Mouse (Mus musculus) cerebellum, adult (tissue): ENCODE results near the gene Stac.

ENCODE experiments used
- ATAC-seq: cut with Nextera tagmentation; 2 replicates; pipeline ENCODE4 v1.9.2; 2017; ENCODE audit warnings: mild to moderate bottlenecking, moderate library complexity, mixed read lengths; ENCODE audit not compliant: insufficient number of reproducible peaks, low FRiP score, low TSS enrichment

Stac gene

DNA sequence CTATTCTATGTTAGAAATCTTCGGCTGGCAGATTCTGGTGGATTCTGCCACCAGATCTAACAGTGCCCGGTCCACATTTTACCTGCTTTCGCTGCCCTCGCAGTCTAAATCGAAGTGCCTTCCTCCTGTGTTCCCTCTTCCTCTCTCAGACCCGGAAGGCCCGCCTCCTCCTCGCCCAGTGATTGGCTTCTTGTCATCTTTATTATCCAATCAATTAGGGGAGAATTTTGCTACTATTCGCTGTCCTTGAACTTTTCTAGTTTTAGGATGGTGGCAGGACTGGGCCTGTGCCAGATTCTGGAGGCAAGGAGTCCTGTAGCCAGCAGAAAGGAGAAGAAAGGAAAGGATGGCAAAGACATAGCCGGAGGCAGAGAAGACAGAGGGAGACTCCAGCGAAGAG is 167.0 kb downstream of the Stac start:
- ATAC-seq, result no peak

GRCm38 (mm10) chr9:111522226-111522625 is 167.9 kb downstream of the Stac start:
- ATAC-seq, result no peak

- ATAC-seq, result no peak
Measured at GRCm38 (mm10) chr9:111515536-111515935, 174.6 kb downstream of the Stac start.

- no peak for ATAC-seq
Measured at GRCm38 (mm10) chr9:111514586-111515473, 175.3 kb downstream of the Stac start.
